Mouse (Mus musculus) neutrophil, adult 5-6 weeks (primary cell): ENCODE data around the gene Frzb. TPM values are rescaled to one million over a fixed set of nuclear protein-coding genes. Genes with fewer than 3 reads are reported as not detected.
"Not testable (repeated sequence)": the region's sequence is repeated elsewhere in the genome, so short reads cannot be mapped to it uniquely, and the experiment has no call there.

Source experiments
- ATAC-seq: fragments of 151-379, 151-347 bp; 2 replicates; pipeline ENCODE4 v1.8.0; 2017; ENCODE audit warnings: mild to moderate bottlenecking, moderate TSS enrichment; ENCODE audit not compliant: insufficient number of reproducible peaks, poor library complexity, low FRiP score, severe bottlenecking; ENCODE audit errors: extremely low read depth
- total RNA-seq: library from RNA; stranded (forward); fragments of 200-1000 nt; gene quantifications from 2 replicates; pipeline ENCODE4 v1.2.3, GENCODE M21; 2017

Gene Frzb
- not detected in 2 replicates for total RNA-seq

DNA sequence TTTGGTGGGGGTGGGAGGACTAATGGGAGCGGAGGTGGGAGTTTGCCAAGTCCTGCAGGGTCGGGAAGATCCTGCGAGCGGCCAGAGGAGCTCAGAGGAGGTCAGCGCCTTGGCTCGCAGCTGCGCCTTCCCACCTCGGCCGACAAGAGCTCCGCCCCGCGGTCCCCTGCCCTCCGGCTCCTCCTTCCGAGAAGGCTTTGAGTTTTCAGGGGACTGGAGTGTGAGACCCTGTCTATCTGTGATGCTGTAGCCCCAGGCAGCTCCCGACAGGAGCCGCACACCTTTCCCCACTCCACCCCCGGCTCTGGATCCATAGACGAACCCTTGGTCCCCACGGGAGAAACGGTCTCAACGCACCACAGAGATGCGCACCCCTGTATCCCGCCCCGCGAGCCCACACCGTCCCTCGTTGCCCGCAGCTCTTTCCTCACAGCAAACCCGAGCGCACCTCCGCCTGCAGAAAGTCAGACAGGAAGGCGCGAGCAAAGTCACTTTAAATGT lies at the start of gene Frzb:
Frzb (minus strand) TSS at position 335 of the 501 bp plus-strand sequence.
- ATAC-seq = no peak

DNA sequence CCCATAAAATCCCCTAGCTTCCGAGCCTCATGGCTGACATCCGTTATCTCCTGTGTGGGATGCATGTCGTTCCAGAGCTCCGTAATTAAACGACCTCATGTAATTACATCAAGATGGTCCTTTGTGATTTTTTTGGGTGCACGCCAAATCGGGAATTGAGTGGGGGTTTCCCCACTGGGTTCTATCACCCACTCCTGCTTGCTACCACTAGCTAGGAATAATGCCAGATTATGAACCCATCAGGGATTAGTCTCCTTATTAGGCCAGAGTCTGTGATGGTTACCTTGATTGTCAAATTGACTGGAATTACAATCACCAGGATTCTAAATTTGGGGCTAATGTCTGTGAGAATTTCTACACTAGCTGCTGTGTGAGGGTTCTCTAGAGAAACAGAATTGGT lies 47.9 kb upstream of the Frzb start:
- ATAC-seq = not testable (repeated sequence)

DNA sequence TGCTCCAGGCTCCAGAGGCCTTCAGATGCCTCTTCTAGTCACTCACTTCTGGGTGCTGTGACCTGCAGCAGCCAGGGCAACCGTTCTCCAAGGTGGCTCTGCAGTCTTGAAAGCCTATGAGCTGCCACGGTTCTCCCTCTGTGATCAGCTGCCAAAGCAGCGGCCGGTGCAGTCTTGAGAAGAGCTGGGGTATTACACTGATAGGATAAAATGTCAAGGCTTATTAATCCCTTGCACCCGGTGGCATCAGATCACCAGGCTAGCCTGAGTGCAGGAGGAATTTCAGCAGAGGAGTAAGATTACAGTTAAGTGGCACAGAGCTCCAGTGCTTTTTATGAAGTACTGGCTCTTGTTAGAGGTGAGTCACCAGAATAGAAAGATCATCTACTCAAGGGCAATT lies 39.4 kb upstream of the Frzb start:
- ATAC-seq = no peak

DNA sequence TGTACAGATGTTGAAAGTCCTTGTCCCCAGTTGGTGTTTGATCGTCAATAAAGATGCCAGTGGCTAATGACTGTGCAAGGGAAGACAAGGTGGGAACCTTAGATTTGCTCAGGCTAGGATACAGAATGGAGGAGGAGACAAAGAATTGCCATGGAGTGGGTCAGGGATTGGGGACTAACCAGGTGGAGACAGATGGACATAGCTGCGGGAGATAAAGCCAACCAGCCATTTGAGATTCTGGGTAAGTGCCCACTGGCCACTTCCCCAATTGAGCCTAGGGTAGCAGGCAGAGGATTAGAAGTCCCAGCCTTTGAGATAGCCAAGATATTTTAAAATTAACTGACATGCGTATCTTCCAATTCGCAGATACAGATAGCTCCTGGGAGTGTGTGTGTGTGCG lies 37.5 kb upstream of the Frzb start:
- ATAC-seq = no peak

DNA sequence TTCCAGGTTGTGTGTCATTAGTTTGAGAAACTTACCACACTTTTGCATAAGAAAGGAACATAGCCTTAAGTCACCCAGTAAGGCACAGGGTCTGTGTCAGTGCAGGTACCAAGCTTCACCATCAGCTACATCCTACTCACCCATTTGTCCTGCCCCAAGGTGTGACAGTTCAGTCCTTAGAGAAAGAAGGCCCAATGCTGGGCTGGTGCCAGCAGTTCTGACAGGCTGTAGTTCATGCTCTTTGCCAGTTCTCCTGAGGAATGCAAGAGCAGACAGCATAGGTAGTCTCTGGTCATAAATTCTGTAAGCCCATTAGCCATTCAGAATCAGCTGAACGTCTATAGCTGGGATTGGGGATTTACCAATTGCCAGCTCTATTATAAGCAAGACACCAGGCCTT lies 28.4 kb upstream of the Frzb start:
- ATAC-seq = no peak

DNA sequence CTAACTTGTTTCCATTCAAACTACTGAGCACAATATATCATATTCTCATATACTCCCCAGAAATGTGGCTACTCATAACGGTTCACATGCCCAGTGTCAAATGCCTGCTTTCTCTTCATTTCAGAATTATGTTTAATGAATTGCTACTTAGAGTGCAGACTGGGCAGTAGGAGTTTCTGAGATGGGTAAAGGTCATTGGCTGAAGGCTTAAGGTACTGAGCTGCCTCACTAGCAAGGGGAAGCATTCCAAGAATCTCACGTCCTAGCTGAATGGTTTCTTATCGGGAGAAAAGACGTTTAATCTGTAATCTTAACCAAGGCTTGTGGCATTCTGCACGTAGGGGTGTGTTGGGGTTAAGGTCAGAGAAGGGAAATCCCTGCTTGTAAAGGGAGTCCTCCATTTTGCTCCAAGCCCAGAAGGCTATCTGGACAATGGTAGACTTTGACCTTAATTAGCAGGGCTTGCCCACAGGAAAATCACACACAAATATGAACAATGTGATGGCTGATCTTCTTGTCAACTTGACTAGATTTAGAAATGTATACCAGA lies 26.9 kb upstream of the Frzb start:
- ATAC-seq = no peak

DNA sequence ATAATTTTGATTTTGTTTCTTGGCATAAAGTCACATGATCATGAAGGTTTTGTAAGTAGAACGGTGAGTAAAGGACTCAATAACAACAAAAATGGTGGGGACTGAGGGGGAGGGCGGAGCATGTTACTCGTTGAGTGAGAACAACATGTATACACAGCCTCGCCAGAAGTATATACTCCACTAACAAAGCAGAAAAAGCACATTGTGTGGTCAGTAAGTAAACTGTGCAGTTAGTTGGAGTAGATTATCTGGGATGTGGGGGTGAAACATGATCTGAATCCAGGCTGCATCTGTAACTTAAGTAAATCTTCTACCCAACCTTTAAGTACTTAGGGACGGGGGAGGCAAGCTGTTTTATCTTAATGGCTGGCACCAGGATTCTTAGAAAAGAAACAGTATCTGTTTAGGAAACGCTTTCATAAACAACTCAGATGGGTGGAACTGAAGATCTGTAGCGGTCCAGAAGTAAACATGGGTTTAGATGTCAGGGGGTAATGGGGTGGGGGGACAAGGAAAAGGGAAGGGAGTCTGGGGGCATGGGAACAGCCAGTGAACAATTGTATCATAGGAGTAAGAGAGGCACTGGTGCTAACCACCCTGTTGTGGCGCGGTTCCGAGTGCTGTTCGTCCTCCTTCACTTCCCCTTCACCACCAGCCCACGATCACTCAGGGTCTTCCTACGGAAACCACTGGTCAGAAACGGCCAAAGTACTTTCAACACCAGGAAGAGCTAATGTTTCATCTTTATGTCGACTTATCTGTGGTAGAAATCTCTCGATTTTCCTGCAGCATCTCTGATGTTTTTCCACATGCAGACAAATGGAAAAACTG lies 18.8 kb upstream of the Frzb start:
- ATAC-seq = no peak

DNA sequence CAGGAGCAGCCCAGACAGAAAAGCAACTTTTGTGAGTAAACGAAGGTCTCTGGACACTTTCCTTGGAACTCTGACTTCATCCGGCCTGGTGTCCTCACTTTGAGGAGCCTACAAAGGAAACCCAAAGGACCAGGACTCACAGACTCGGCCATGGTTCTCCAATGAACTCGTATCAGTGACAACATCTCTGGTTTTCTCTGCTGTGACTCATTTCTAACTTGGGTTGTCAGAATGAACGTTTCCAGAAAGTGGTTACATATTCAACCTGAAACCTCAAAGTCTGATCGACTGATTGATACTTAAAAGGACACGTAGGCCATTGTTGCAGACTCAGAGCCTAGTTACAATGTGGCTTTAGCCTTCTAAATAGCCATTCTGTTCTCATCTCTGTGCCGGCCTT lies 14.4 kb upstream of the Frzb start:
- no peak for ATAC-seq

DNA sequence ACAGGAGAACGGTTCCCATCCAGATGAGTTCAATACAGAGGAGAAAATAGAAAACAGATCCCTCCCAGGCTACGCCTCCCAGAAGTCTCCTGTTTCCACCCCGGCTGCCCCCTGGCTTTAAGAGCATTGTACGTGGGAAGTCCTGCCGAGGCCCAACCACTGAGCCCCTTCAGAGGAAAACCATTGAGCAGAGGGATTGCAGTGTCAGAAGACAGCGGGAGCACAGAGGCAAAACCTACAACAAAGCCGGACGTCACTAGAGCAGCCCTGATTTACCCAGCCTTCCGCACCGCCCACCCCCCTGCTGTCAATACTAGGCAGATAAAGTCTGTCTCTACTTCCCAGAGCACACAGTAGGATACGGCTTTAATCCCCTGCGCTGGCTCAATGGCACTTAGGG lies 806 bp upstream of the Frzb start:
- ATAC-seq = no peak

DNA sequence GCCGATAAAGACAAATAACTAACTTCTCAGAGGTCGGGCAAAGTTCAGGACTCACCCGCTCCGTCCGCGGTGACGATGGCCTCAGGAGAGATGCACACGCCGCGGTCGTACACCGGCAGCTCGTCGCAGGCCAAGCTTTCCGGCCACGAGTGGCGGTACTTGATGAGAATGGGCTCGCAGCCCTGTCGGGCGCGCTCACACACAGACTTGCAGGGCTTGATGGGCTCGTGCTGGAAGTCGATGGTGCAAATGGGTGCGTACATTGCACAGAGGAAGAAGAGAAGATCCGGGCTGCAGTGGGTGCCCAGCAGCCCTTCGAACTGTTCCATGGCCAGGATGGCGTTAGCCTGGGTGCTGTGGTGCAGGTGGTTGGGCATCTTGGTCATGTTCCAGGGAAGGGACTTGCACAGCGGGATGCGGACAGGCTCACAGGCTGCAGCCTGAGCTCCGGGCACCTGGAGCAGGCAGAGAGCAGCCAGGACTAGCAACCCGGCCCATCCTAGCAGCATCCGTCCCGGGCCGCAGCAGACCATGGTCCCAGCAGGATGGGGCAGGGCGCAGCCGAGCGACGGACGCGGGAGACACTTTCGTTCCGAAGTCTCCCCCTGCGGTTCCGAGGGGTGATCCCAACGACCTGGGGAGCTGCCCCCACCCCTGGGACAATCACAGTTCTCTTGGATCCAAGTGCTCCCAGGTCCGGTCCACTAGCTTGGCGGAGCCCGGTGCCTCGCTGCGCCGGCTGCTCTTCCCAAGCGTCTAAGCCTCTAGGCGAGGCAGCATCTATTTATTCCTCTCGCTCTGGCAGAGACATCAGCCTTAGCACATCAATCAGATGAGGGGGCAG lies 895 bp downstream of the Frzb start:
- ATAC-seq = no peak

DNA sequence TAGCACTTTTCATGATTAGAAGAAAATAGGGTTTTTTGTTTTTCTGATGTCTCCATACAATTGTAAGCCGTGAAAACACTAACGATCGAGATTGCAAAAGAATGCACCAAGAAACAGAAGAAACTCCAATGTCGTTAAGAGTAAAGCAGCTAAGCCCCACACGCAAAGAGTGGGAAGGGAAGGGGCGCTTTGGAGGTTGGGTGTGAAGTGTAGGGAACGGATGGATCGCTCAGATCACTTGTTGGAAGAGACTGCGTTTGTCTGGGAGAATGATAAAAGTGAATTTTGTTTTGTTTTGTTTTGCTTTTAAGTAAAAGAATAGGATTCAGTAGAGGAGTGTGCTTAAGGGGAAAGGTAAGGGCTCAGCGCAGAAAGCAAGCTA lies 1.5 kb downstream of the Frzb start:
- ATAC-seq = no peak

DNA sequence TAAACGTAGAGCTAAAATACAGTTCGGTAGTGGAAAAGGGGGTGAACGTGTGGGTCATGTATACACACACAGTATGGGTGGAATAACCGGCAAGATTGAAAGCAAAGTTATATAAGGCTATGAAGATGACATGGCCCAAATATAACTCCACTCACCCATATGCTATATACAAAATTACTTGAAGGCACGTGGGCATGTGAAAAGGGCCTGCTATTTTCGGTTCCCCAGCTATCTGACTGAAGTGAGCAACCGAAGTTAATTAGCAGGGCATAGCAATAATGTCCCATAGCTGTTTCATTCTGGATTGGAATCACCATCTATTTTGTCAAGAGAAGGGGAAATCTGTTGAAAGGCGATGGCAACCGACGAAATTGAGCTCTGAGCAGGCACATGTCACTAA lies 1.9 kb downstream of the Frzb start:
- ATAC-seq = no peak

DNA sequence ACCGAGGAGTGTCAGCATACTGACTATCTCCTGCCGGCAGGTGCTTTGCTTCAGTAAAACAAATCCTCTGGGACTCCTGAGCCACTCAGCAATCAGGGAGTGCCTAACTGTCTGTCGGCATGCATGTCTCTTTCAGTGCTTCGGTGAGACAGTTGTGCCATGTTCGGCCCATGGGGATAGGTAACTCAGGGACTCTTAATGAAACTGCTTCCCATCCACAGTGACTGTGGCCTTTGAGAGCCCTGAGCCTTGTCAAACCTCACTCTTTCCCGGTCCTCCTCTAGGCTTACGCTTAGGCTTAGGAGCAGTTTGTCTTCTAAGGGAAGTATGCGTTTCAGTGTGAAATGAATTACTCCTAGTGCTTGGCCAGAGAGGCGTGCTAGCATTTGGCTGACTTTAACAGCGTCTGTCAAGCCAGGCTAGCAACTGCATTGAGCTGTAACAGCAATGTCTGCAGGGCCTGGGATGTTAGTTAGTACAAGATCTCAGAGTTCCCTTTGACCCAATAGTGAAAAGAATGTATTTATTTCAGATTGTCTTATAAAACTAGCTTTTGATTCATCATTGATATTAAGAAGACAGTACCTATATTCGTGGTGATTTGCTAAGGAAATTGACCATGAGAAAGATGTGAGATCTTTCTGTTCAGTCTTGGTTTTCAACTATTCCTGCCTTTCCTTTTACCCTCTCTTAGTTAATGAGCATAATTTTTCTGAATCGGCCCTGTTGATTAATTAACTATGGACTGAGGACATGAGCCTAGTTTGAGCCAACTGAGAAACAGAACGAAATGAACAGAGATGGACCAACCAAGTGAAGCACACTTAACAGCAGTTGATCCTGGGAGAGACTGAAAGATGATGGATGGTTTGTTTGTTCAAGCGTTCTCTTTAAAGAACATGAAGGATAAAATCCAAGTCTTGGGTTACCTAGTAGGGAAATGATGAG lies 2.7 kb downstream of the Frzb start:
- ATAC-seq = no peak

DNA sequence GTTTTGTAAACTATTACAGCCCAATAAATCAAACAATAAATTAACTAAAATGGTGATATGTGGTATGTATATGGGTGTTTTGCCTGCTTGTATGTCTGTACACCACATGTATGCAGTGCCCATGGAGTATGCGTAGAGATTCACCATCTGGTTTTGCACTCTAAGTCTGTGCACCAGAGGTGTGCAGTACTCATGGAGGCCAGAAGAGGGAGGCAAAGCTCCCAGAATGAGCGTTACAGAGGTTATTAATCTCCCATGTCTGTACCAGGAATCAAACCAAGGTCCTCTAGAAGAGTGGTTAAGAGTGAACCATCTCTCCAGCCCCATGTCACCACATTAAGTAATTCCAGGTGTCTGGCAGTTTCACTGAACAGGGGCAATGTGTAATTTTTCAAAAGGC lies 3.5 kb downstream of the Frzb start:
- ATAC-seq = no peak

DNA sequence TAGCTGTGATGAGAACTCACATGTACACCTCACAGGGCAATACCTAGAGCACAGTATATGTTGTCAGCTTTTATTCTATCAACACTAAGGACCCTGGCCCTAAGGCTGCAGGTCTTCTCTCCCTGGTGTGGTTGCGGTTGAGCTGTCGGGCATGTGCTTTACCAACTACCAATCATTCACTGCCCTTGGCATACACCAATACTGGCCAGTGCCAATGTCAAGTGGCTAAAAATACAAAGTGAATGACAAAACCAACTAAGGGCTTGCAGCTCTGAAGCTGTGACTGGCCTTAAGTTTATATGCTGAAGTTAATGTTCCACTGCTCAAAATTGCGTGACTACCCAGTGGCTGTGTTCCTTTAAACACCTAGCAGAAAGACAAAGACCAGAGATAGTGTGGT lies 6.0 kb downstream of the Frzb start:
- no peak for ATAC-seq

DNA sequence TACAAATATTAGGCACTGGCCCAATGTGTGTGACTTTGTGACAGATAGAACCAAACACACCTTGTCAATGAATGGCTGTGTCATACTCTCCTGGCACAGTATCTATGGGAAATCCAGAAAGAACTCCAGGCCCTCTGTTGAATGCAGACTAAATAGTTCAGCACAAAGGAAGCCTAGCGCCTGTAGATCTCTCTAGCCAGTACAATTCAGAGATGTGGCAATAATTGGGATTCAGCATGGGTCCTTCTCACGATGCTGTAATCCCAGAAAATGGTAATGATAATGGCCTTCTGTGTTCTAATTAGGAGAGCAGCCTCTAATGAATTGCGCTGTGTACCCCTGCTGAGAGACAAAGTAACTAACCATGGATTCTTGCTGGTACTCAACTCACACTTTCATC lies 8.6 kb downstream of the Frzb start:
- no peak for ATAC-seq

DNA sequence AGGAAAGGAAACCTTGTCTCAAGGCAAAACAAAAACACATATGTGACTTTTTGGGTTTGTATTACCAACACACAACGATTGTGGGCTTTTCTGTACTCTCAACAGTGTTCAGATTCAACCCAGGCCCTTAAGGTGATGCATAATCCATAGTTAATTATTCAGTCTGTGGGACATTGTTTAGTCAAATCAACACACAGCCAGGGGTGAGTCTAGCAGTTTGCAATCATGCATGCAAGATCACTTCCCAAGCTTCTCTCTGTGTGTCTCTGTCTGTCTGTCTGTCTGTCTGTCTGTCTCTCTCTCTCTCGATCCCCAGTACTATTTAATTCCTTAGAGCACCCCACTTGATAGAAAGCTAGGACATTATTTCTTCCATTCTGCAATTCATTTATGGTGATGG lies 10.0 kb downstream of the Frzb start:
- no peak for ATAC-seq

DNA sequence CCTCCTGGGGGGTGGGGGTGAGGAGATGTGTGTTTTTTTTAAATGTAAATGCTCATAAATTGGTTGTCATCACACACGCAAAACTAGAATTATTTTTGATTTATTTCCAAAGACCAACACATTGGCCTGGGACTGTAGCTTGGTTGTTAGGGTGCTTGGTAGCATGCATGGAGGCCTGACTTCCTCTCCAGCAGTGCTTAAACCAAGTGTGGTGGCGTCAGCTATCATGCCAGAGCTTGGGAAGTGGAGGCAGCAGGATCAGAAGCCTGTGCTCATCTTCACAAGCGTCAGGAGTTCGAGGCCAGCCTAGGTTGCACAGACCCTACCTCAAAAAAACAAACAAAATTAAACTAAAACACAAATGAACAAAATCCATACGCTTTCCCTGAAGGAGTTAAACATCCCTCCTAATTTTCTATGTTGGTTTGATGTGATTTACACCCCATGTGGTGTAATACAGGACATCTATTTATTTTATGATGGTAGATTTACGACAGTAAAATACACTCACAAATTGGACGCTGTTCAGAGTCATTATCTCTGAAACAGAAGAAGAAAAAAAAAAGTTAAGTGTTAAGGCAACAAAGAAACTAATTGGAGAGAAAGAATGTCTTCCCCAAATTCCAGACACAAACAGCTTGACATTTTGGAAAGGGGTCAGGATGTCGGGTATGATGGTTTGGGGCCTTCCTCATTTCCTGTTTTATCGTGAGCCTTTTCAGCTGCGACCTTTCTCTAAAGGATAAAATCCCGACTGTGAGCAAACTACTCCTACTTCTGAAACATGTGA lies 12.4 kb downstream of the Frzb start:
- ATAC-seq = no peak
